Mouse (Mus musculus): ENCODE measurements around the gene Pla2g4a. TPM values are rescaled to one million over a fixed set of nuclear protein-coding genes. Genes with fewer than 3 reads are reported as not detected.

Pla2g4a gene
- polyA plus RNA-seq, 1 experiment from 2014 or later = 44.4 TPM

DNA sequence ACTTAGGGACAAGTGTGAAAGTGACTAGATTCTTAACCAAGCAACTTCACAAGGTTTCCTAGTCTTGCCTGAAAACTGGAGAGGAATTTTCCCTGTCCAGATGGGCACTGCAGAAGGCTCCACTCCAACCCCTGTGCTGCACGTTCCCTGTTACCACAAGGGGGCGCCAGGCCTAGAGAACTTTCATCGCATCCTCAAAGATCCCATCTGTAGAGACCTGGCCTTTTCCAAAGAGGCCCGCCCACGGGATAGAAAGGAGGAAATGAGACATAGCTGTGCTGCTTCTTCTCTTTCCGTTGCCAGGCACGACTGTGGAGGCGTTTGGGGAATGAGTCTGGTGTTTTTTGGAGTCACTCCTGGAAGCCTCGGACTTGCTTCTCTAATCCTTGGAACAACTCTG lies 104.4 kb downstream of the Pla2g4a start:
- no peaks in the 10 kb centered on the region for H3K36me3 ChIP-seq (ENCODE audit: control insufficient read depth, insufficient read depth, low read length)
- no peak overlapping the region for H3K4me2 ChIP-seq (replicated peaks; ENCODE audit: low read depth, low read length)
- H3K27me3 ChIP-seq (ENCODE audit: control insufficient read depth, insufficient read depth, low read length) = no peaks in the 10 kb centered on the region
- no peak overlapping the region for H3K4me3 ChIP-seq (ENCODE audit: low read depth, low read length)
- ATAC-seq (ENCODE audit: insufficient number of reproducible peaks, insufficient read depth, low FRiP score, low read depth) = no peak
- H3K9ac ChIP-seq (replicated peaks; ENCODE audit: low read depth, low read length) = no peak overlapping the region
- H3K4me1 ChIP-seq (ENCODE audit: control insufficient read depth, insufficient read depth, low read length) = no peaks in the 10 kb centered on the region
- 43% methylated on average over 9 of the region's 9 CpGs for WGBS
- H3K9me3 ChIP-seq (ENCODE audit: control insufficient read depth, low read depth, low read length) = no peaks in the 10 kb centered on the region
- H3K27ac ChIP-seq (ENCODE audit: low read length) = no peak overlapping the region

GRCm38 (mm10) chr1:149855581-149855980 lies 105.5 kb downstream of the Pla2g4a start:
- Histone ChIP-seq H3K4me2 (replicated peaks; ENCODE audit: low read depth, low read length) (no peak overlapping the region), H3K4me1 (ENCODE audit: control insufficient read depth, insufficient read depth, low read length) (no peaks in the 10 kb centered on the region), H3K36me3 (ENCODE audit: control insufficient read depth, insufficient read depth, low read length) (no peaks in the 10 kb centered on the region), H3K27me3 (ENCODE audit: control insufficient read depth, insufficient read depth, low read length) (no peaks in the 10 kb centered on the region), H3K9me3 (ENCODE audit: control insufficient read depth, low read depth, low read length) (no peaks in the 10 kb centered on the region), H3K4me3 (ENCODE audit: low read depth, low read length) (no peak overlapping the region), H3K9ac (replicated peaks; ENCODE audit: low read depth, low read length) (no peak overlapping the region), H3K27ac (ENCODE audit: low read length) (no peak overlapping the region)
- 81% methylated on average over 4 of the region's 4 CpGs for WGBS
- ATAC-seq (ENCODE audit: insufficient number of reproducible peaks, insufficient read depth, low FRiP score, low read depth) = no peak

- no peaks in the 10 kb centered on the region for H3K9me3 ChIP-seq (ENCODE audit: control insufficient read depth, low read depth, low read length)
- H3K4me1 ChIP-seq (ENCODE audit: control insufficient read depth, insufficient read depth, low read length) = no peaks in the 10 kb centered on the region
- H3K4me2 ChIP-seq (replicated peaks; ENCODE audit: low read depth, low read length) = no peak overlapping the region
- 62% methylated on average over 7 of the region's 7 CpGs for WGBS
- no peaks in the 10 kb centered on the region for H3K36me3 ChIP-seq (ENCODE audit: control insufficient read depth, insufficient read depth, low read length)
- no peak overlapping the region for H3K9ac ChIP-seq (replicated peaks; ENCODE audit: low read depth, low read length)
- ATAC-seq (ENCODE audit: insufficient number of reproducible peaks, insufficient read depth, low FRiP score, low read depth) = no peak
- H3K27ac ChIP-seq (ENCODE audit: low read length) = no peak overlapping the region
- no peaks in the 10 kb centered on the region for H3K27me3 ChIP-seq (ENCODE audit: control insufficient read depth, insufficient read depth, low read length)
- no peak overlapping the region for H3K4me3 ChIP-seq (ENCODE audit: low read depth, low read length)
These were observed 106.2 kb downstream of the Pla2g4a start for GRCm38 (mm10) chr1:149854867-149855266.

DNA sequence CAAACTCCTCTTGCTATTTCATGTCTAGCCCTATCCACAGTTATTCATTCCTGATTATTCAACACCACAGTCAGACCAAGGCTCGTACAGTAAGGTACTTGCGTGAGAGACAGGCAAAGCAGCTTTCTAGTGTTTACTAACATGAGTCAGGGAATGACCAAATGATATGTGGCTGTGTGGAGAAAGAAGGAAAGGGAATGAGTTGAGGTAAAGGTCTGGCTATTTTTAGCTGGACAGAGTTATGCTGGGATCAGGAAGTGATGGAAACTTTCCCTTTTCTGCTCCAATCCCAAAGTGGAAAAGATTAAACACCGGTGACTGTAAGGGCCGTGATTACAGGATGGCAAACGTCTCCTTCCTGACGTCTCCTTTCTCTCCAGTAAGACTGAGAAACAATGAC lies 114.4 kb downstream of the Pla2g4a start:
- Histone ChIP-seq H3K4me1 (ENCODE audit: control insufficient read depth, insufficient read depth, low read length) (no peaks in the 10 kb centered on the region), H3K4me2 (replicated peaks; ENCODE audit: low read depth, low read length) (no peak overlapping the region), H3K4me3 (ENCODE audit: low read depth, low read length) (no peak overlapping the region), H3K27me3 (ENCODE audit: control insufficient read depth, insufficient read depth, low read length) (no peaks in the 10 kb centered on the region), H3K27ac (ENCODE audit: low read length) (no peak overlapping the region), H3K9me3 (ENCODE audit: control insufficient read depth, low read depth, low read length) (no peaks in the 10 kb centered on the region), H3K9ac (replicated peaks; ENCODE audit: low read depth, low read length) (no peak overlapping the region), H3K36me3 (ENCODE audit: control insufficient read depth, insufficient read depth, low read length) (no peaks in the 10 kb centered on the region)
- no peak for ATAC-seq (ENCODE audit: insufficient number of reproducible peaks, insufficient read depth, low FRiP score, low read depth)
- 29% methylated on average over 6 of the region's 6 CpGs for WGBS

- no peaks in the 10 kb centered on the region for H3K27me3 ChIP-seq (ENCODE audit: control insufficient read depth, insufficient read depth, low read length)
- H3K4me2 ChIP-seq (replicated peaks; ENCODE audit: low read depth, low read length) = no peak overlapping the region
- peaks cover 3% of the 10 kb centered on the region; the same call in 1 of the 2 replicates for H3K36me3 ChIP-seq (ENCODE audit: control insufficient read depth, insufficient read depth, low read length)
- H3K4me1 ChIP-seq (ENCODE audit: control insufficient read depth, insufficient read depth, low read length) = no peaks in the 10 kb centered on the region
- no peak overlapping the region for H3K9ac ChIP-seq (replicated peaks; ENCODE audit: low read depth, low read length)
- ATAC-seq (ENCODE audit: insufficient number of reproducible peaks, insufficient read depth, low FRiP score, low read depth) = no peak
- WGBS = 94% methylated on average over 1 of the region's 1 CpGs
- H3K9me3 ChIP-seq (ENCODE audit: control insufficient read depth, low read depth, low read length) = no peaks in the 10 kb centered on the region
- no peak overlapping the region for H3K4me3 ChIP-seq (ENCODE audit: low read depth, low read length)
- no peak overlapping the region for H3K27ac ChIP-seq (ENCODE audit: low read length)
These were observed 119.2 kb downstream of the Pla2g4a start for GRCm38 (mm10) chr1:149841845-149842244.

DNA sequence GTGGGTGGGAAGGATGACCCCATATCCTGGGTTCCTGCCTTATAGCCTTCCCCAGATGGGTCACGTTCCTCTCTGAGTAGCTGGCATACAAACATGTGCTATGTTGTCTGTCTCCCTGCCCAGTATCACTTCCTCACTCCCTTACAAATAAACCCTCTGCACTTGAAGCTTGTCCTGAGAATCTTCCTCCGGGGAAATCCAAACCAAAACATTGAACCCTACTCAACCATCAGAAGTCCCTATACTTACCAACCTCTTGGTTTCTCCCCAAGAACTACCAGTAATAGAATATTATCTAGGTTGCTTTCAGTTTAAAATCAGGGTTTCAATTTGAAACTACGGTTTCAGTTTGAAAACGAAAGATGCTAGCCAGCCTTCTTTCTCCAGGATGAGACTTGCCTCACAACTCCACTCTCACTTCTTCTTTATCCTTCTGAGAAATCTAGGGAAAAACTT lies 120.1 kb downstream of the Pla2g4a start:
- Histone ChIP-seq H3K4me1 (ENCODE audit: control insufficient read depth, insufficient read depth, low read length) (no peaks in the 10 kb centered on the region), H3K9ac (replicated peaks; ENCODE audit: low read depth, low read length) (no peak overlapping the region), H3K4me2 (replicated peaks; ENCODE audit: low read depth, low read length) (no peak overlapping the region), H3K4me3 (ENCODE audit: low read depth, low read length) (no peak overlapping the region), H3K36me3 (ENCODE audit: control insufficient read depth, insufficient read depth, low read length) (peaks cover 3% of the 10 kb centered on the region; the same call in 1 of the 2 replicates), H3K9me3 (ENCODE audit: control insufficient read depth, low read depth, low read length) (no peaks in the 10 kb centered on the region), H3K27me3 (ENCODE audit: control insufficient read depth, insufficient read depth, low read length) (no peaks in the 10 kb centered on the region), H3K27ac (ENCODE audit: low read length) (no peak overlapping the region)
- no peak for ATAC-seq (ENCODE audit: insufficient number of reproducible peaks, insufficient read depth, low FRiP score, low read depth)
- WGBS = 88% methylated on average over 4 of the region's 4 CpGs

DNA sequence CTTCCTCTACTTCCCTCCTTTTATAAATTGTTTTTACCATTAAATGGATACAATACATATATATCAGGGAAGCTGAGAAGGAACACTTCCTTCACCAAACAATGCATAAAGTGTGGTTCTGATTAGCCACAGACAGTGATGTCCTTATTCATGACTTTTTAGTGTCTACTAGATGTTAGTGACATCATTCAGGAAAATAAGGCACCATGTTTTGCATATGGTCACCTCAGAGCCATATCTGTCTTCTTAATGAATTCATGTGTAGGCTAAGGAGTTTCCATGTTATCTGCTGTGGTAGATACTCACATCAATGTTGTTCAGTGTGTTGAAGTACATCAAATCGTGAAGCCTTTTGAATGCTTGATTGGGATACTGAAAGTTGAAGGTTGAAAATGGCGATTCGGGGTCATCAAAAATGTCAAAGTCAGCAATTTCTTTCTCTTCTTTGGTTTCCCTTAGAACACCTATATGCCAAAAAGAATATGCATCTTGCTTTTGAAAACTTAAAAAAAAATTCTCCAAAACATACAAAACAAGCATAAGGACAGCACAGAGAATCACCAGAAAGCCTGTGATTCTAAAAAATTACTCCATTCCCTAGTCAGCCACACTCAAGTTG lies 120.7 kb downstream of the Pla2g4a start:
- Histone ChIP-seq H3K9me3 (ENCODE audit: control insufficient read depth, low read depth, low read length) (no peaks in the 10 kb centered on the region), H3K27ac (ENCODE audit: low read length) (no peak overlapping the region), H3K4me3 (ENCODE audit: low read depth, low read length) (no peak overlapping the region), H3K9ac (replicated peaks; ENCODE audit: low read depth, low read length) (no peak overlapping the region), H3K4me2 (replicated peaks; ENCODE audit: low read depth, low read length) (no peak overlapping the region), H3K4me1 (ENCODE audit: control insufficient read depth, insufficient read depth, low read length) (no peaks in the 10 kb centered on the region), H3K27me3 (ENCODE audit: control insufficient read depth, insufficient read depth, low read length) (no peaks in the 10 kb centered on the region), H3K36me3 (ENCODE audit: control insufficient read depth, insufficient read depth, low read length) (peaks cover 3% of the 10 kb centered on the region; the same call in 1 of the 2 replicates)
- no peak for ATAC-seq (ENCODE audit: insufficient number of reproducible peaks, insufficient read depth, low FRiP score, low read depth)
- WGBS = 89% methylated on average over 3 of the region's 3 CpGs

DNA sequence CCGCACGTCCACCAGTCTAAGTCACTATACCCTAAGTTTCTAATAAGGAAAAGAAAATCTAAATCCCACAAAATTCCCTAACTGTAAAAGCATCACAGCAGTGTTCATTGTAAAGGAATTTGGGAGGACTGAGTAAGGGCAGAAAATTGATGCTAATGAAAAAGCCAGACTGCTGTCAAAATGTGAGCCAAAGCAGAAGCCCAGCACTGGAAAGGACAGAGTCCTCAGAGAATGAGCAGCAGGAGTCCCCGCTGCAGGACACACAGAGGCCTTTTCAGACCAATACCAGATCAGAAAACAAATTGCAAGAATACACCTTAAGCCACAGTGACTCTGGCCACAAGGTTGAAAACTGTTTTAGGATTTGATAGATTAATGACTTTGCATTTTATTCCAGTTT lies 124.6 kb downstream of the Pla2g4a start:
- no peaks in the 10 kb centered on the region for H3K4me1 ChIP-seq (ENCODE audit: control insufficient read depth, insufficient read depth, low read length)
- no peak overlapping the region for H3K27ac ChIP-seq (ENCODE audit: low read length)
- H3K4me3 ChIP-seq (ENCODE audit: low read depth, low read length) = no peak overlapping the region
- no peak for ATAC-seq (ENCODE audit: insufficient number of reproducible peaks, insufficient read depth, low FRiP score, low read depth)
- H3K27me3 ChIP-seq (ENCODE audit: control insufficient read depth, insufficient read depth, low read length) = no peaks in the 10 kb centered on the region
- H3K4me2 ChIP-seq (replicated peaks; ENCODE audit: low read depth, low read length) = no peak overlapping the region
- H3K9ac ChIP-seq (replicated peaks; ENCODE audit: low read depth, low read length) = no peak overlapping the region
- 63% methylated on average over 3 of the region's 3 CpGs for WGBS
- H3K36me3 ChIP-seq (ENCODE audit: control insufficient read depth, insufficient read depth, low read length) = peaks cover 3% of the 10 kb centered on the region; the same call in 1 of the 2 replicates
- H3K9me3 ChIP-seq (ENCODE audit: control insufficient read depth, low read depth, low read length) = no peaks in the 10 kb centered on the region

- Histone ChIP-seq H3K4me3 (ENCODE audit: low read depth, low read length) (no peak overlapping the region), H3K4me2 (replicated peaks; ENCODE audit: low read depth, low read length) (no peak overlapping the region), H3K4me1 (ENCODE audit: control insufficient read depth, insufficient read depth, low read length) (no peaks in the 10 kb centered on the region), H3K36me3 (ENCODE audit: control insufficient read depth, insufficient read depth, low read length) (no peaks in the 10 kb centered on the region), H3K9ac (replicated peaks; ENCODE audit: low read depth, low read length) (no peak overlapping the region), H3K27me3 (ENCODE audit: control insufficient read depth, insufficient read depth, low read length) (no peaks in the 10 kb centered on the region), H3K9me3 (ENCODE audit: control insufficient read depth, low read depth, low read length) (no peaks in the 10 kb centered on the region), H3K27ac (ENCODE audit: low read length) (no peak overlapping the region)
- ATAC-seq (ENCODE audit: insufficient number of reproducible peaks, insufficient read depth, low FRiP score, low read depth) = no peak
- WGBS = 76% methylated on average over 2 of the region's 2 CpGs
These were observed 127.2 kb downstream of the Pla2g4a start for GRCm38 (mm10) chr1:149833876-149834275.
